Mouse (Mus musculus) neural tube, embryonic 10.5 days (tissue): Measurements from ENCODE around the gene Zfp821.
A peak's percentile ranks its signal among the peaks of the same experiment; 100 is the strongest.
"Not testable (repeated sequence)": the region's sequence is repeated elsewhere in the genome, so short reads cannot be mapped to it uniquely, and the experiment has no call there.

Experiments used
- DNase-seq: peaks from one replicate; pipeline ENCODE4 v3.0.0-alpha.2; 2017; ENCODE audit warnings: low spot score; ENCODE audit errors: extremely low spot score

Gene Zfp821

GRCm38 (mm10) chr8:109712521-109712920 is 7.2 kb downstream of the Zfp821 start:
- DNase-seq, result no peak

GRCm38 (mm10) chr8:109714961-109715360 is 9.6 kb downstream of the Zfp821 start:
- DNase-seq, result no peak

GRCm38 (mm10) chr8:109725106-109725505 is 19.8 kb downstream of the Zfp821 start:
- DNase-seq, result no peak

- DNase-seq, result no peak
These were observed 25.7 kb downstream of the Zfp821 start for GRCm38 (mm10) chr8:109731012-109731411.

- DNase-seq, result no peak
These were observed 28.7 kb downstream of the Zfp821 start for GRCm38 (mm10) chr8:109734018-109734417.

GRCm38 (mm10) chr8:109736819-109737218 is 31.5 kb downstream of the Zfp821 start:
- peak; percentile 23 for DNase-seq

- DNase-seq, result peak; percentile 97
These were observed 32.1 kb downstream of the Zfp821 start, which contains the start of gene Atxn1l for GRCm38 (mm10) chr8:109737237-109738048. Atxn1l (minus strand) TSS chr8:109737739.

GRCm38 (mm10) chr8:109738049-109738380 is 32.7 kb downstream of the Zfp821 start:
- no peak for DNase-seq

GRCm38 (mm10) chr8:109747468-109748199 is 42.3 kb downstream of the Zfp821 start:
- no peak for DNase-seq

- DNase-seq, result no peak
These were observed 44.9 kb downstream of the Zfp821 start for GRCm38 (mm10) chr8:109750274-109750673.

GRCm38 (mm10) chr8:109750699-109751098 is 45.4 kb downstream of the Zfp821 start:
- DNase-seq, result no peak

- DNase-seq, result no peak
These were observed 46.6 kb downstream of the Zfp821 start for GRCm38 (mm10) chr8:109751731-109752485.

GRCm38 (mm10) chr8:109754696-109755095 is 49.4 kb downstream of the Zfp821 start:
- no peak for DNase-seq

GRCm38 (mm10) chr8:109755554-109755953 is 50.2 kb downstream of the Zfp821 start:
- DNase-seq, result not testable (repeated sequence)

- no peak for DNase-seq
These were observed 51.5 kb downstream of the Zfp821 start for GRCm38 (mm10) chr8:109756849-109757248.

GRCm38 (mm10) chr8:109759426-109759825 is 54.1 kb downstream of the Zfp821 start:
- no peak for DNase-seq

GRCm38 (mm10) chr8:109760221-109760620 is 54.9 kb downstream of the Zfp821 start:
- DNase-seq, result no peak

- no peak for DNase-seq
These were observed 58.7 kb downstream of the Zfp821 start for GRCm38 (mm10) chr8:109764031-109764430.

GRCm38 (mm10) chr8:109766081-109766480 is 60.7 kb downstream of the Zfp821 start:
- DNase-seq, result no peak

- DNase-seq, result no peak
These were observed 67.8 kb downstream of the Zfp821 start for GRCm38 (mm10) chr8:109773154-109773553.
